Mouse (Mus musculus) left cerebral cortex, adult 2 months (tissue): ENCODE measurements around the gene Ablim1. TPM values are rescaled to one million over a fixed set of nuclear protein-coding genes. Genes with fewer than 3 reads are reported as not detected.

Source experiments
- DNase-seq, 2 experiments: peaks; one replicate each; pipeline ENCODE4 v3.0.0; 2021 to 2022; ENCODE audit warnings: low spot score in 2 of 2, mixed read lengths in 1 of 2; ENCODE audit errors: extremely low spot score in 1 of 2
- H3K27ac ChIP-seq: fragments of 200-600 bp; 2 replicates; pipeline ENCODE4 v1.8.1; 2022
- H3K4me3 ChIP-seq: fragments of 200-600 bp; 2 replicates; pipeline ENCODE4 v1.8.1; 2022
- CTCF ChIP-seq: fragments of 200-600 bp; IDR thresholded peaks from 2 replicates; pipeline ENCODE4 v1.8.1; 2022; ENCODE audit warnings: antibody characterized with exemption, mild to moderate bottlenecking, moderate library complexity
- intact Hi-C: fragments of 180-260 bp; cut with DNase I; formaldehyde crosslinking; loops from one replicate; pipeline ENCODE4 v1.15.1; 2025
- total RNA-seq, 2 experiments: library from RNA; stranded (reverse); gene quantifications; 2 replicates each; pipeline ENCODE4 v1.2.3; 2021

Gene Ablim1
- total RNA-seq, 2 experiments from 2014 or later = 118 to 124 TPM

GRCm38 (mm10) chr19:57204101-57204500 is 110.6 kb downstream of the Ablim1 start:
- H3K27ac ChIP-seq = no peak overlapping the region
- no peak overlapping the region for H3K4me3 ChIP-seq
- no peak for TF ChIP-seq CTCF
- intact Hi-C loops = no loop called here
- DNase-seq = no peak

- DNase-seq = no peak
- H3K4me3 ChIP-seq = no peak overlapping the region
- no peak for TF ChIP-seq CTCF
- H3K27ac ChIP-seq = no peak overlapping the region
- intact Hi-C loops = no loop called here
Observed at GRCm38 (mm10) chr19:57202554-57202953, 112.2 kb downstream of the Ablim1 start.

- intact Hi-C loops = no loop called here
- no peak overlapping the region for H3K27ac ChIP-seq
Observed at GRCm38 (mm10) chr19:57201090-57201483, 113.6 kb downstream of the Ablim1 start.

GRCm38 (mm10) chr19:57200477-57201089 is 114.1 kb downstream of the Ablim1 start:
- intact Hi-C loops = no loop called here
- H3K27ac ChIP-seq = no peak overlapping the region
- TF ChIP-seq CTCF = no peak
- DNase-seq = no peak
- H3K4me3 ChIP-seq = no peak overlapping the region

More at GRCm38 (mm10) chr19:57201090-57201483, 113.6 kb downstream of the Ablim1 start:
- no peak for DNase-seq
- no peak for TF ChIP-seq CTCF
- no peak overlapping the region for H3K4me3 ChIP-seq

GRCm38 (mm10) chr19:57199361-57199760 is 115.4 kb downstream of the Ablim1 start:
- Histone ChIP-seq H3K27ac (no peak overlapping the region; the same call in 1 of the 2 replicates), H3K4me3 (no peak overlapping the region)
- DNase-seq = peak in 1 of 2 experiments; percentile 35
- no peak for TF ChIP-seq CTCF
- intact Hi-C loops = loop anchor here (2.0 kb wide), 3 partner anchors 35 to 75 kb away; no protein-coding TSS in a partner anchor

- intact Hi-C loops = loop anchor here (2.0 kb wide), 3 partner anchors 34 to 76 kb away; no protein-coding TSS in a partner anchor
- Histone ChIP-seq H3K4me3 (peak overlapping the region; percentile 60; the same call in 1 of the 2 replicates), H3K27ac (peak overlapping the region; percentile 90)
- DNase-seq = peak; percentile 35 to 50
- TF ChIP-seq CTCF = no peak
Observed at GRCm38 (mm10) chr19:57198531-57198930, 116.2 kb downstream of the Ablim1 start.

GRCm38 (mm10) chr19:57198029-57198428 is 116.7 kb downstream of the Ablim1 start:
- Histone ChIP-seq H3K4me3 (peak overlapping the region; percentile 60), H3K27ac (peak overlapping the region; percentile 90)
- TF ChIP-seq CTCF = no peak
- no peak for DNase-seq
- intact Hi-C loops = loop anchor here (2.0 kb wide), 3 partner anchors 33 to 77 kb away; no protein-coding TSS in a partner anchor

- DNase-seq = peak; percentile 53 to 58
- intact Hi-C loops = no loop called here
- peak overlapping the region; percentile 60 for H3K4me3 ChIP-seq
- H3K27ac ChIP-seq = peak overlapping the region; percentile 90
- TF ChIP-seq CTCF = no peak
Observed at GRCm38 (mm10) chr19:57197043-57197817, 117.5 kb downstream of the Ablim1 start.

GRCm38 (mm10) chr19:57196616-57197015 is 118.1 kb downstream of the Ablim1 start:
- peak overlapping the region; percentile 60 for H3K4me3 ChIP-seq
- no peak for TF ChIP-seq CTCF
- intact Hi-C loops = no loop called here
- no peak for DNase-seq
- H3K27ac ChIP-seq = peak overlapping the region; percentile 90

GRCm38 (mm10) chr19:57195169-57195930 is 119.4 kb downstream of the Ablim1 start:
- Histone ChIP-seq H3K4me3 (peak overlapping the region; percentile 60; the same call in 1 of the 2 replicates), H3K27ac (peak overlapping the region; percentile 90)
- no peak for DNase-seq
- TF ChIP-seq CTCF = no peak; the same call in 1 of the 2 replicates
- intact Hi-C loops = no loop called here

- intact Hi-C loops = no loop called here
- peak; percentile 56 for TF ChIP-seq CTCF
- Histone ChIP-seq H3K27ac (no peak overlapping the region), H3K4me3 (no peak overlapping the region)
- no peak for DNase-seq
Observed at GRCm38 (mm10) chr19:57193958-57194357, 120.8 kb downstream of the Ablim1 start.
